Comparison of ENCODE assay signal across 16 mouse cellular contexts in genomic region chr8:122851692-122852545, GRCm38 (mm10). TPM values are rescaled to one million over a fixed set of nuclear protein-coding genes. Genes with fewer than 3 reads are reported as not detected.
DNase-seq lines count a peak whose midpoint lies in the region; ATAC-seq and TF ChIP-seq lines count a peak whose summit lies in the region.
"Had no signal": no experiment of that assay in that cellular context is flagged by ENCODE, and none has a peak within 500 bp of the region (broad histone marks: within the 10 kb centered on the region; RNA-seq: fewer than 3 reads in every experiment).

No protein-coding gene starts in this region.

- H3K27me3 ChIP-seq in cerebellum, adult 2 months (ENCODE audit: control insufficient read depth, insufficient read depth, low read length), result no peaks in the 10 kb centered on the region
- H3K27me3 ChIP-seq in forebrain, embryonic 15.5 days, result no peaks in the 10 kb centered on the region
- no peaks in the 10 kb centered on the region for H3K27me3 ChIP-seq in kidney, adult 2 months (replicated peaks; ENCODE audit: control insufficient read depth, insufficient read depth, low read length)

- TF ChIP-seq CTCF in cerebellum, adult 2 months (IDR thresholded peaks at IDR 0.05; ENCODE audit: borderline replicate concordance, insufficient read depth, low read depth, low read length), result no peak
- no peak for TF ChIP-seq CTCF in kidney, adult 2 months (conservative IDR thresholded peaks at IDR 0.05; ENCODE audit: insufficient read depth, insufficient read length, low read depth, low read length)

- TF ChIP-seq POLR2A in cerebellum, adult 2 months (IDR thresholded peaks at IDR 0.05; ENCODE audit: borderline replicate concordance, insufficient read depth, low read length), result no peak
- TF ChIP-seq POLR2A in kidney, adult 2 months (IDR thresholded peaks at IDR 0.05; ENCODE audit: low read depth, low read length), result no peak

- no peak for DNase-seq in cerebellum, postnatal 4 days (ENCODE audit: low spot score in 2 of 2)
- peak; percentile 72 for DNase-seq in Muller cell, postnatal 12 days (ENCODE audit: inconsistent ontology term)
- DNase-seq in cerebellum, adult 2 months, result peak; percentile 95 to 98
- DNase-seq in fibroblast of lung, adult 2 months (ENCODE audit: low read depth), result peak; percentile 52
- DNase-seq in kidney, adult 2 months, result no peak
- DNase-seq: B cell, adult 2 months; layer of hippocampus, postnatal 36 days; lung, postnatal 36 days; spleen, adult 18-20 months; thymus, postnatal 25 days had no signal

- no peaks in the 10 kb centered on the region for H3K9me3 ChIP-seq in forebrain, embryonic 15.5 days
- H3K9me3 ChIP-seq: forebrain, embryonic 13.5 days; heart, embryonic 15.5 days; kidney, embryonic 15.5 days had no signal

- H3K27ac ChIP-seq in cerebellum, adult 2 months (ENCODE audit: insufficient read depth, low read length), result peak overlapping the region; percentile 95
- no peak overlapping the region for H3K27ac ChIP-seq in forebrain, embryonic 15.5 days (replicated peaks)
- no peak overlapping the region for H3K27ac ChIP-seq in kidney, adult 2 months (ENCODE audit: insufficient read depth, low read depth, low read length)
- H3K27ac ChIP-seq: forebrain, embryonic 13.5 days; heart, embryonic 15.5 days; kidney, embryonic 15.5 days had no signal

- H3K36me3 ChIP-seq in forebrain, embryonic 15.5 days, result no peaks in the 10 kb centered on the region
- no peaks in the 10 kb centered on the region for H3K36me3 ChIP-seq in kidney, adult 2 months (ENCODE audit: control insufficient read depth, insufficient read depth, low read length)
- H3K36me3 ChIP-seq: heart, embryonic 15.5 days; kidney, embryonic 15.5 days had no signal

- peaks cover 59% of the 10 kb centered on the region for H3K4me1 ChIP-seq in cerebellum, adult 2 months (ENCODE audit: control insufficient read depth, insufficient read depth, low read length)
- peaks cover 13% of the 10 kb centered on the region for H3K4me1 ChIP-seq in forebrain, embryonic 15.5 days
- H3K4me1 ChIP-seq in kidney, adult 2 months (ENCODE audit: control insufficient read depth, insufficient read depth, low read length), result no peaks in the 10 kb centered on the region

- ATAC-seq in cerebellum, adult (ENCODE audit: insufficient number of reproducible peaks, low FRiP score, low TSS enrichment), result peak; percentile 69
- ATAC-seq in forebrain, embryonic 15.5 days (replicated peaks), result no peak
- ATAC-seq: forebrain, embryonic 13.5 days had no signal

- H3K9ac ChIP-seq in forebrain, embryonic 15.5 days (replicated peaks), result no peak overlapping the region
- H3K9ac ChIP-seq: forebrain, embryonic 13.5 days; heart, embryonic 15.5 days; kidney, embryonic 15.5 days had no signal

- H3K4me3 ChIP-seq in cerebellum, adult 2 months (replicated peaks; ENCODE audit: insufficient read depth, low read depth, low read length), result peak overlapping the region; percentile 28
- H3K4me3 ChIP-seq in forebrain, embryonic 15.5 days, result no peak overlapping the region
- no peak overlapping the region for H3K4me3 ChIP-seq in kidney, adult 2 months (ENCODE audit: insufficient read depth, low read depth, low read length)
- H3K4me3 ChIP-seq: forebrain, embryonic 13.5 days; heart, embryonic 15.5 days; kidney, embryonic 15.5 days had no signal

- H3K4me2 ChIP-seq in forebrain, embryonic 15.5 days (replicated peaks), result no peak overlapping the region
- H3K4me2 ChIP-seq: forebrain, embryonic 13.5 days; heart, embryonic 15.5 days; kidney, embryonic 15.5 days; midbrain, embryonic 11.5 days had no signal

- WGBS in cerebellum, adult 2 months, result 7% methylated on average over 12 of the region's 12 CpGs
- 82% methylated on average over 12 of the region's 12 CpGs for WGBS in forebrain, embryonic 15.5 days
- WGBS in kidney, adult 2 months, result 83% methylated on average over 12 of the region's 12 CpGs

RNA-seq across cellular contexts. Expression of gene Cdh15, which starts 4.2 kb away (rescaled TPM):
- 26.5 and 34.3 TPM in 2 replicates for polyA plus RNA-seq in cerebellum, adult 2 months (2012; rRNA removed)
- 1.2 TPM in 2 replicates for polyA plus RNA-seq in forebrain, embryonic 15.5 days (2015; fragmentation: Nextera tagmentation; extraction: Ambion mirVana)
- polyA plus RNA-seq in kidney, adult 2 months (2012; rRNA removed), result 0.11 TPM in 1 of 2 replicates, not detected in the other

Comparison
In these comparisons a context has a peak if more than half of its experiments do, and no peak if none do; other contexts are left out.
1. DNase-seq: peak in Muller cell, postnatal 12 days (single experiment), cerebellum, adult 2 months (2 of 2) and fibroblast of lung, adult 2 months (single experiment); none in cerebellum, postnatal 4 days (0 of 2) and kidney, adult 2 months (single experiment).
2. RNA of gene Cdh15, which starts 4.2 kb away (polyA plus RNA-seq): 26.5 to 34.3 TPM in cerebellum, adult 2 months; 1.2 TPM in forebrain, embryonic 15.5 days and 0.11 TPM in kidney, adult 2 months; every median in the first group is over 10 times any median in the second.